Mouse (Mus musculus): ENCODE data around the gene Rara. TPM values are rescaled to one million over a fixed set of nuclear protein-coding genes. Genes with fewer than 3 reads are reported as not detected.
"Not testable (repeated sequence)": the region's sequence is repeated elsewhere in the genome, so short reads cannot be mapped to it uniquely, and the experiment has no call there.

Rara gene
- polyA plus RNA-seq, 1 experiment = 37.0 TPM

- Histone ChIP-seq H3K27me3 (ENCODE audit: control insufficient read depth, insufficient read depth, low read length) (no peaks in the 10 kb centered on the region), H3K4me3 (ENCODE audit: extremely low read depth, insufficient read depth, insufficient read length) (no peak overlapping the region), H3K27ac (ENCODE audit: insufficient read depth, low read length) (no peak overlapping the region), H3K4me1 (ENCODE audit: control insufficient read depth, insufficient read depth, insufficient read length) (peaks cover 3% of the 10 kb centered on the region), H3K36me3 (ENCODE audit: control insufficient read depth, insufficient read depth, low read length) (no peaks in the 10 kb centered on the region)
- TF ChIP-seq CTCF (IDR thresholded peaks at IDR 0.05; ENCODE audit: extremely low read depth, insufficient read depth, insufficient read length, insufficient replicate concordance) (peak; percentile 40; the same call in 1 of the 2 replicates), POLR2A (IDR thresholded peaks at IDR 0.05; ENCODE audit: low read depth, low read length) (no peak)
- DNase-seq (ENCODE audit: low read depth in 1 of 2, low spot score in 2 of 2) = peak; percentile 42 to 73
- WGBS = 22% methylated on average over 6 of the region's 6 CpGs
Observed at GRCm38 (mm10) chr11:98909654-98910053, 18.0 kb upstream of the Rara start.

GRCm38 (mm10) chr11:98910415-98910814 is 17.2 kb upstream of the Rara start:
- Histone ChIP-seq H3K4me1 (ENCODE audit: control insufficient read depth, insufficient read depth, insufficient read length) (peaks cover 3% of the 10 kb centered on the region), H3K27me3 (ENCODE audit: control insufficient read depth, insufficient read depth, low read length) (no peaks in the 10 kb centered on the region), H3K36me3 (ENCODE audit: control insufficient read depth, insufficient read depth, low read length) (no peaks in the 10 kb centered on the region), H3K4me3 (ENCODE audit: extremely low read depth, insufficient read depth, insufficient read length) (no peak overlapping the region), H3K27ac (ENCODE audit: insufficient read depth, low read length) (no peak overlapping the region)
- no peak for DNase-seq (ENCODE audit: low read depth in 1 of 2, low spot score in 2 of 2)
- WGBS = 94% methylated on average over 11 of the region's 11 CpGs
- TF ChIP-seq POLR2A (IDR thresholded peaks at IDR 0.05; ENCODE audit: low read depth, low read length) = no peak
- TF ChIP-seq CTCF (IDR thresholded peaks at IDR 0.05; ENCODE audit: extremely low read depth, insufficient read depth, insufficient read length, insufficient replicate concordance) = no peak

- WGBS = 82% methylated on average over 5 of the region's 5 CpGs
- TF ChIP-seq CTCF (IDR thresholded peaks at IDR 0.05; ENCODE audit: extremely low read depth, insufficient read depth, insufficient read length, insufficient replicate concordance) (no peak), POLR2A (IDR thresholded peaks at IDR 0.05; ENCODE audit: low read depth, low read length) (no peak)
- no peak overlapping the region for H3K4me3 ChIP-seq (ENCODE audit: extremely low read depth, insufficient read depth, insufficient read length)
- no peaks in the 10 kb centered on the region for H3K36me3 ChIP-seq (ENCODE audit: control insufficient read depth, insufficient read depth, low read length)
- H3K27ac ChIP-seq (ENCODE audit: insufficient read depth, low read length) = no peak overlapping the region
- no peaks in the 10 kb centered on the region for H3K27me3 ChIP-seq (ENCODE audit: control insufficient read depth, insufficient read depth, low read length)
- DNase-seq (ENCODE audit: low read depth in 1 of 2, low spot score in 2 of 2) = no peak
- peaks cover 3% of the 10 kb centered on the region for H3K4me1 ChIP-seq (ENCODE audit: control insufficient read depth, insufficient read depth, insufficient read length)
Observed at GRCm38 (mm10) chr11:98911498-98911897, 16.1 kb upstream of the Rara start.

- 94% methylated on average over 11 of the region's 11 CpGs for WGBS
- Histone ChIP-seq H3K4me1 (ENCODE audit: control insufficient read depth, insufficient read depth, insufficient read length) (peaks cover 11% of the 10 kb centered on the region; the same call in 1 of the 2 replicates), H3K36me3 (ENCODE audit: control insufficient read depth, insufficient read depth, low read length) (no peaks in the 10 kb centered on the region), H3K27ac (ENCODE audit: insufficient read depth, low read length) (no peak overlapping the region), H3K4me3 (ENCODE audit: extremely low read depth, insufficient read depth, insufficient read length) (no peak overlapping the region), H3K27me3 (ENCODE audit: control insufficient read depth, insufficient read depth, low read length) (no peaks in the 10 kb centered on the region)
- DNase-seq (ENCODE audit: low read depth in 1 of 2, low spot score in 2 of 2) = no peak
- TF ChIP-seq CTCF (IDR thresholded peaks at IDR 0.05; ENCODE audit: extremely low read depth, insufficient read depth, insufficient read length, insufficient replicate concordance) (no peak), POLR2A (IDR thresholded peaks at IDR 0.05; ENCODE audit: low read depth, low read length) (no peak)
Observed at GRCm38 (mm10) chr11:98914196-98914595, 13.4 kb upstream of the Rara start.

DNA sequence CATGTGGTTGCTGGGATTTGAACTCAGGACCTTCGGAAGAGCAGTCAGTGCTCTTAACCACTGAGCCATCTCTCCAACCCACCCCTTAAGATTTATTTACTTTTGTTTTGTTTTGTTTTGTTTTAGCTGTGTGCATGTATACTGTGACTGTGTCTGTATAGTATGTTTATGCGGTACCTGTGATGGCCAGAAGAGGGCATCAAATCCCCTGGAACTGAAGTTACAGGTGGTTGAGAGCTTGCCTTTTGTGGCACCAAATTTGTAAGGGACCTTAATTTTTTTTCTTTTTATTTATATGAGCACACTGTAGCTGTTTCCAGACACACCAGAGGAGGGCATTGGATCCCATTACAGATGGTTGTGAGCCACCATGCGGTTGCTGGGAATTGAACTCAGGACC is 11.2 kb upstream of the Rara start:
- not testable (repeated sequence) for H3K27ac ChIP-seq (ENCODE audit: insufficient read depth, low read length); H3K27me3 ChIP-seq (ENCODE audit: control insufficient read depth, insufficient read depth, low read length); DNase-seq (ENCODE audit: low read depth in 1 of 2, low spot score in 2 of 2); H3K36me3 ChIP-seq (ENCODE audit: control insufficient read depth, insufficient read depth, low read length); H3K4me3 ChIP-seq (ENCODE audit: extremely low read depth, insufficient read depth, insufficient read length)
- WGBS = 97% methylated on average over 3 of the region's 3 CpGs
- TF ChIP-seq CTCF (IDR thresholded peaks at IDR 0.05; ENCODE audit: extremely low read depth, insufficient read depth, insufficient read length, insufficient replicate concordance) = peak; percentile 12; the same call in 1 of the 2 replicates
- H3K4me1 ChIP-seq (ENCODE audit: control insufficient read depth, insufficient read depth, insufficient read length) = peaks cover 11% of the 10 kb centered on the region; the same call in 1 of the 2 replicates

DNA sequence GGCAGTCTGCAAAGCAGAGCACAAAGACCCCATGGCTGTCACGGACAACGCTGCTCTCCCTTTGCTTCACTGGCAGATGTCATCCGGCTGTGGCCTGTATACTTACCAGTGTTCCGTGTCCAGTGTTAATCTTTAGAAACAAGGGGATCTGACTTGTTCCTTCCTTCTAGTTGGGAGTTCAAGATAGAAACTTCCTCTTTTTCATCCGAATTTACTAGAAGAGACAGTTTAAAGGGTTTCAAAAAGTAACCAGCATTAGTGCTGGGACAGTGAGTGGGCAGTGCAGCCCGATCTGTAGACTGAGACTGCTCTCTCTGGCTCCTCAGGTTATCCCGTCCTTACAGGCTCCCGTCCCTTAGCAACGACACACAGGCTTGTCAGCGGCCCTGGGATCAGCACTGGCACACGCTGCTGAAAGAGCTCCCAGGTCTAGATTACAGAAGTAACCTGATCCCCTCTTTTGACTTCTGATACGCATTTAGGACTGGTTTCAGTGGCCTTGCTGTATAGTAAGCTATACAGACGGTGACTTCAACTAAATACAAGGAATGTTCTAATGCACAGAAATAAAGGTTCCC is 10.1 kb upstream of the Rara start:
- Histone ChIP-seq H3K27me3 (ENCODE audit: control insufficient read depth, insufficient read depth, low read length) (no peaks in the 10 kb centered on the region), H3K36me3 (ENCODE audit: control insufficient read depth, insufficient read depth, low read length) (no peaks in the 10 kb centered on the region), H3K27ac (ENCODE audit: insufficient read depth, low read length) (peak overlapping the region; percentile 12), H3K4me1 (ENCODE audit: control insufficient read depth, insufficient read depth, insufficient read length) (peaks cover 11% of the 10 kb centered on the region; the same call in 1 of the 2 replicates), H3K4me3 (ENCODE audit: extremely low read depth, insufficient read depth, insufficient read length) (no peak overlapping the region)
- 49% methylated on average over 13 of the region's 13 CpGs for WGBS
- DNase-seq (ENCODE audit: low read depth in 1 of 2, low spot score in 2 of 2) = no peak
- no peak for TF ChIP-seq CTCF (IDR thresholded peaks at IDR 0.05; ENCODE audit: extremely low read depth, insufficient read depth, insufficient read length, insufficient replicate concordance)
- no peak for TF ChIP-seq POLR2A (IDR thresholded peaks at IDR 0.05; ENCODE audit: low read depth, low read length)

- peak overlapping the region; percentile 12; the same call in 1 of the 2 replicates for H3K27ac ChIP-seq (ENCODE audit: insufficient read depth, low read length)
- DNase-seq (ENCODE audit: low read depth in 1 of 2, low spot score in 2 of 2) = no peak
- 37% methylated on average over 9 of the region's 9 CpGs for WGBS
- no peaks in the 10 kb centered on the region for H3K36me3 ChIP-seq (ENCODE audit: control insufficient read depth, insufficient read depth, low read length)
- H3K27me3 ChIP-seq (ENCODE audit: control insufficient read depth, insufficient read depth, low read length) = no peaks in the 10 kb centered on the region
- H3K4me1 ChIP-seq (ENCODE audit: control insufficient read depth, insufficient read depth, insufficient read length) = peaks cover 11% of the 10 kb centered on the region; the same call in 1 of the 2 replicates
- H3K4me3 ChIP-seq (ENCODE audit: extremely low read depth, insufficient read depth, insufficient read length) = no peak overlapping the region
- no peak for TF ChIP-seq POLR2A (IDR thresholded peaks at IDR 0.05; ENCODE audit: low read depth, low read length)
- TF ChIP-seq CTCF (IDR thresholded peaks at IDR 0.05; ENCODE audit: extremely low read depth, insufficient read depth, insufficient read length, insufficient replicate concordance) = no peak
Observed at GRCm38 (mm10) chr11:98918231-98918630, 9.4 kb upstream of the Rara start.

Measured in spleen, adult 2 months (tissue).